Mouse (Mus musculus) spleen, adult 12 weeks (tissue): ENCODE results near the gene Vmn2r41.
"Not testable (repeated sequence)": the region's sequence is repeated elsewhere in the genome, so short reads cannot be mapped to it uniquely, and the experiment has no call there.

Experiments used
- DNase-seq: peaks from one replicate; pipeline ENCODE4 v3.0.0; 2022; ENCODE audit warnings: low spot score

Gene Vmn2r41

DNA sequence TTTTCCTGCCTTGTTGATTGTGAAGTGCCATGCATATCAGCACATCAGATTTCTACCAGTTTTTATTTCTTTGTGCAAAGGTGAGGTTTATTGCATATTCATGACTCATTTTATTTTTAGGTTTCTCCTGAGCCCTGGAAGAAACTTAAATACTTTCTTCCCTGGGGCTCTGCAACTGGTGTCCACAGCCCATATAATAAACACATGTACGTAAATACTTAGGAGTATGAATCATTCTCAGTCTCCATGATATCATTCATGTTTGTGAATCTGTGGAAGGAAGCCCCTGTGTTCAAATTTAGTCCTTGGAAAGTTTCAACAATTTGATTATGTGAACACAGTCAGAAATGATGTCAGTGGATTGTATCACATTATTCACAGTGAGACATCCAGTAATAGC is at the start of gene Vmn2r41:
Gene Vmn2r41 (minus strand): TSS at position 101 of the 400 bp plus-strand sequence.
- not testable (repeated sequence) for DNase-seq

DNA sequence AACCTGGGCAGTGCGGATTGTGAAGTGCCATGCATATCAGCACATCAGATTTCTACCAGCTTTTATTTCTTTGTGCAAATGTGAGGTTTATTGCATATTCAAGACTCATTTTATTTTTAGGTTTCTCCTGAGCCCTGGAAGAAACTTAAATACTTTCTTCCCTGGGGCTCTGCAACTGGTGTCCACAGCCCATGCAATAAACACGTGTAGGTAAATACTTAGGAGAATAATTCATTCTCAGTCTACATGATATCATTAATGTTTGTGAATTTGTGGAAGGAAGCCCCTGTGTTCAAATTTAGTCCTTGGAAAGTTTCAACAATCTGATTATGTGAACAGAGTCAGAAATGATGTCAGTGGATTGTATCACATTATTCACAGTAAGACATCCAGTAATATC is 38.8 kb upstream of the Vmn2r41 start, which contains the start of gene Vmn2r42:
Gene Vmn2r42 (minus strand): TSS at position 101 of the 400 bp plus-strand sequence.
- not testable (repeated sequence) for DNase-seq

DNA sequence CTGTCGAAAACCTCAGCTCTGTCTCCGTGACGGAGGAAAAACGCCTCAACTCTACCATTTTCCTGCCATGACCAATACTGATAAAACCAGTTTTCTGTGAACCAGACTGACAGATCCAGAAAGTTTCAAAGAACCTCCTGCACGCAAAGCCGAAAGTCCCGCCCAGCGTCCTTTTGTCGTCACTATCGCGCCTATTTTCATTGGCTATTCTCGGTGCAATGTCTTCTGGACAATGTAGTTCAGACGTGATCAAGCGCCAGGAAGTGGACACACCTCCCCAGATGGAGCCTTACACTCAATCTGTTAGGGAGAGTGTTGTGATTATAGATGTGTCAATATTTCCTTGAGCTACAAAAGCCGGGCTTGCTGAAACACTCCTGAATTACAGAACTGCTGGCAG is 68.6 kb downstream of the Vmn2r41 start:
- not testable (repeated sequence) for DNase-seq
